Mouse (Mus musculus) ovary, postnatal 36 days (tissue): ENCODE measurements at regions not wholly inside any gene's neighbourhood (a gene's known extent, or its start where the extent isn't known, plus 50 kb on each side); places are given as distances from the start of the nearest gene placed in this dataset.

Source experiments
- DNase-seq: peaks from one replicate; pipeline ENCODE4 v3.0.0; 2022; ENCODE audit warnings: low spot score, mixed read lengths

DNA sequence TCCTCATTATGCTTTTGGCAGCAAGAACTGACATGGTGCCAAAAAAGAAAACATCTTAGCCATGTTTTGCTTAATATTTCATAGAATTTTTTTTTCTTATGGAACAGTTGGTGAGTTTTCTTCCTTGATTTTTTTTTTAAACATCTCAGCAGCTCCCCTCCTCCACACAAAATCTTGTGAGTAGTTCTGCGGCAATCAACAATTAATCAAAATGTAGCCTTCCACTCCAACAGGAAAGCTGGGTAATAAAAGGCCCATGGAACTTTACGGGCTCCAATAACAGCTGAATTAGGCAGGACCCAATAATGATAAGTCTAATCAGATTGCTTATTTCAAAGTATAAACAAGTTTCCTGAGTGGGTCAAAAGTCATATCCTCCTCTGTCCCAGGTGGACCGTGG lies 324.7 kb downstream of the Epha4 start:
- DNase-seq: no peak

DNA sequence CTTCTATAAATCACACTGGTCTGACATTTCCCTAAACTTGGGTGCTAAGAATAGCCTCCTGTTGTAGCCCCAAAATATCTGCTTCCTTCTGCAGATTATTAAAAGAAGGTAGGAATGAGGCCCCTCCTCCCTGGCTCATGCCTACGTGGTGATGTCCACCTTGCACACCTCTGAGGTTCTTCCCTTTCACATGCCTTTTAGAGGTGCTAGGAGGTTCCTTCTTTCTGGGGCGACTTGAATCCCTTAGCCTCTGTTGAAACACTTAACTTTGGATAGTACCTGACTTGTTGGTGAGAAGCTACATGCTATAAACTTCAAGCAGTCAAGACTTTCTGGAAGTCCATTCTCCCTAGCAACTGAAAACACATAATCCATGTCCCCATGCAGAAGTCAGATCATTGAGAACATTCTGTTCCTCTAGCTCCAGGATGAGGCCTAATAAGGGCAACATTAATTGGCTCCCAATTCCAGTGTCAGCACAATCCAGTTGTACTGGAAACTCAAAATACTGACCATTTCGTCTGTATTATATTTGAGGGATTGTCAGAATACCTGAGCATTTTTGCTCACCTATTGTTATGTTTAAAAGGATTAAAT lies 313.5 kb downstream of the Epha4 start:
- no peak for DNase-seq

DNA sequence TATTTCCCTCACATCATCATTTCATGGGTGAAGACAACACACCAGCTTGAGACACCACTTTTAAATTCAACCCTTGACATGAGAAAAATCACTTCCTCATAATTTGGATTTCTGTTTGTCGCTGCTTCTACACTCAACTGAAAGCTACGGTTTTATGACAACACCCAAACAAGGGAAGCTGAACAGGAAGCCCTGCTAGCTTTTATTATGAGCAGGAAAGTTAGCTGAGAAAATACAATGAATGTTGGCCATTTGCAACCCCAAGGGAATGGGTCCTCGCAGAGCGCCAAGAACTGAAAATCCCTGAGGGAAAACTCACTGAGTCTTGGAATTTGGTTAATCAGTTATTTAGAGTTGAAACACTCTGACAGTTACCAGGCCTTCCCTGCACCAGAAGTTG lies 311.9 kb downstream of the Epha4 start:
- no peak for DNase-seq

DNA sequence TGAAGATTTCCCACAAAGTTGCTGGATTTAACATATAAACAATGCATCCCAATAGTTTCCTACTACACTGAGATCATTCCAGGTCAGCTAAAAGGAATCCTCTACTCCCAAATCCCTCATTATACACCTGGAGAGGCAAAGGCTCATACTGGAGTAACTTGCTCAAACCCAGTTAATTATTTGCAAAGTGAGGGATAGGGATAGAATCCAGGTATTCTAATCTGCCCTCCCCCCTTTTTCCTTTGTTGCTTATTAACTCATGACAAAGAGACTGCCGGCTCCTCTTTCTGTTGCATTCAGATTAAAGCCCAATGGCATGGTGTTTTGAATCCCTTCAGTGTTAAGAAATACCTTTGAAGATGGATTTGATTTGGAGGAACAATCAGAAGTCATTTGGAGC lies 308.4 kb downstream of the Epha4 start:
- DNase-seq: no peak

DNA sequence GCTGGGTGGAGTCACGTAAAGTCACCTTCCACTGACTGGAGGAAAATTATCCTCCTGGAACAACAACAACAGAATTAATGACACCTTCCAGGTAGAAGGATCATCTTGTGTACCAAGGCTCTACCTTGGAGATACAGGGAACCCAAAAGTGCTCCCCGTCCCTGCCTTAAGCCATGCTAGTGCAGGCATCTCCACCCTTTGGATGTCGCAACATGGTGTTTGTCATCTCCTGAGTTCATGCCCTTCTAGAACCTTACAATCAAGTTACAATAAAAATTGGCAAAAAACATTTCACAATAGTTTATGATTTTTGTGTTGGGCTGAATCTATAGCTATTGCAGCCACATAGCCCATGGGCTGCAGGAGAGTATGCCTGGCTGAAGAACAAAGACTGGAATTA lies 305.5 kb downstream of the Epha4 start:
- no peak for DNase-seq

DNA sequence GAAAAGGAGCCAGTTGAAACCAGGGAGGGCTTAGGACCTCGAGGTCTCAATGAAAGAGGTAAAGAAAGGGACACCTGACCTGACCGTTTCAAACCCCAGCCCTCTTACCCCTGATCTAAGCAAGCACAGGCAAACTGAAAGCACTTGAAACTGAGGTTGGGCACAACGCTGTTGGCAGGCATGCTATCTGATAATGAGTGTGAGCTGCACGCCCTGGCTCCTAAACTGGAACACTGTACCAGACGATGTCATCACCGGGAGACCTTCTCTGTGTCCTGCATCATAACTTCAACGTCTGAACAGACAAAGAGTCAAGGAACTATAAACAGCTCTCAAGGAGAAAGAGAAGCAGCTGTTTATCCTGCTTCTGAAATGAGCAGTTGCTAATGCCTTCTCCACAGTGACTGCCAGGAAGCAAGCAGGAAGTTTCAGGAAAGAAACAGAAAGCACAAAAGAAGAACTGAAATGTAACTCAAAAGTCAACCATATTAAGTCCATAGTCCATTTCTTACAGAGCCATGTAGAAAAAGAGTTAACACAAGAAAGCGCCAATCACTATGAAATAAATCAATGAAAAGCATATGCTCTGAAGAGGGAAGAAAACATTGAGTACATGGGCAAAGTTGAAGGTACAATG lies 301.3 kb downstream of the Epha4 start:
- DNase-seq: no peak

DNA sequence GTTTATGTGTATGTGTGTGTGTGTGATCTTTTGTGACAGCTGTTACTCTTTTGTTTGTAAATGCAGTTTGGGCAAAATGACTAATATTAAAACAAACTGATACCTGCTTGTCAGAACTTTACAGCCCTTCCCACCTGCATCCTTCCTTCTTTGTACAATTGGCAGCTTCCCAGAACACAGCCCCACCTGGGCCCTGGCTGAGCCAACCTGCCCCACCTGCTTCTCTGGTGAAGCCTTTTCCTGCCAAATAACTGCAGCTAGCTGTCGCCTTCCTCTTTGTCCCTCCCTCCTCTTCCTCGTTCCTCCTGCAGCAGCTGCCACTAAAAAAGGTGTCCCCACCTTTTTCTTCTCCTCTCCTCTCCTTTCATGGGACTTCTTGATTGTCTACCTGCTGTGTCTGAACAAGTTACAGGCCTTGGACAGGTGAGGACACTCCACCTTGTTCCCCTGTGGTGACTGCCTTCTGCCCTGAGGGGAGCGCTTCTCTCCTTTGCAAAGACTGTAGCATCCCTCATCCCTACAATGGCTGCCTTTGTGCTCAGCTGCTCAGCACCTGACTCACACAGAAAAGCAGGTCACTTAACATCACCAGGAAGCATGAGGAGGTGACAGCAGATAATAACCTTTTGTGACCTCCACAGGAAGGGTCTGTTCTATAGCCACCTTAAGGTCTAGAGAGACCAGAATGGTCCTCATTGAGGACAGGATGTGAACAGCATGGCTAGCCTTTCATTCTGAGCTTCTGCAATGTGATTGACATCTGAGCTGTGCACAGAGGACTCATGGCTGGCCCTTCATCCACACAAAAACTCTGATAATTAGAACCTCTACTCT lies 295.2 kb downstream of the Epha4 start:
- no peak for DNase-seq

DNA sequence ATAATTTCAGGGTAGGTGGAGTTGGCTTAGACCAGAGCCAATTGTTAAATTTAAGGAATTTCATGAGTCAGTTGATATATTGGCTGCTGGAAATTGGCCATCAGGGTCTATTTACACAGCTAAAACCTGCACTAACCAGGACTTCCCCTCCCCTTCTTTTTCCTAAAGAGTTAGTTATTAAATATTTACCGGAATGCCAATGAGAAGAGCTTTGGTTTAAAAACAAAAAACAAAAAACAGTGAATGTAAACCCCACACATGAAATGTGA lies 294.6 kb downstream of the Epha4 start:
- no peak for DNase-seq

DNA sequence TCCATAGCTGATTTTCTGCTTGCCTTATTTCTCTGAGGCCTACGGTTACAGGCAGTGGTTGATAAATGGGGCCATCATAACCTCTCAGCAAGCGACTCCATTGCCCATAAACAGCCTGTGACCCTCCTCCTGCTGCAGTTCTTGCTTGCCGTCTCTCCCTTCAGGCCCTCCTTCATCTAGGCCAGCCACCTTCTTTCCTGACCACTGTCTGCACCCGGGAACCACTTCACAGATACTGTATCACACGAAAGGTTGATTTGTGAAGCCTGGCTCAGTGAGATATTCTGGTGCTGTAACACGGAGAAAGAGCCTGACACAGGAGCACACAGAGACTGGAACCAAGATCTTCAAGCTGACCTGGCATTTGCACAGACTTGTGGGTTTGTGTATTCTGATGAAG lies 294.1 kb downstream of the Epha4 start:
- no peak for DNase-seq

DNA sequence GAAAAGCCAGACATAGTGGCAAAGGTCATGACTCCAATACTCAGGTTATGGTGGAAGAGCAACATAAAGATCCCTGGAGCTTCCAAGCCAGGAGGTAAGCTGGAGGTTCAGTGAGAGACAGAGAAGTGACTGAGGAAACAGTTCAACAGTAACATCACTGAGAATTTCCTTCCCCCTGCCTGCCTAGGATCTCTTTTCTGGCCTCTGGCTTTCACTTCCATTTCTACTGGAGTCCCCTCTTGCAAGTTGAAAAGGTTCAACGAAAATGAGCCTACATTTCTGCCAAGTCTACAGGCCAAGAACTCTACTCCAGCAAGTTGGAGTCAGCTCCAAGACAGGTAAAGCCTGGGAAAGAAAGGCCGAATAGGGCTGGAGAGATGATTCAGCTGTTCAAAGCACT lies 293.0 kb downstream of the Epha4 start:
- no peak for DNase-seq

DNA sequence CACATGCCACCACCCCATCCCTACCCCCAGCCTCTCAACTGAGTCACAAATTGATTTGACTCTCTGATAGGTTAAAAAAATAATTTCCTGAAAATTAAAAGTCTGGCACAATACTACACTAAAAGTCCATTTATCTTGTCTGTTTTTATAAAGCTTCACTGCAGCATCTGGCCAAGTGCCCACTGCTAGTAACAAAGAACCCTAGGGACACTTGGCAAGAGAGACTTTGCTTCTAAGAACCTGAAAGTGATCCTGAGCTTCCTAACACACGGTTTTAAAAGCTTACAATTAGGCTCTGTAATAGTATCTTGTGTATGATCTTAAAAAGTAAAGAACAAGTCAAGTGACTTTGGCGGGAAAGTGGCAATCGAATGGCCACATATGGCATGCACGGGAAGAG lies 288.3 kb downstream of the Epha4 start:
- DNase-seq: no peak

DNA sequence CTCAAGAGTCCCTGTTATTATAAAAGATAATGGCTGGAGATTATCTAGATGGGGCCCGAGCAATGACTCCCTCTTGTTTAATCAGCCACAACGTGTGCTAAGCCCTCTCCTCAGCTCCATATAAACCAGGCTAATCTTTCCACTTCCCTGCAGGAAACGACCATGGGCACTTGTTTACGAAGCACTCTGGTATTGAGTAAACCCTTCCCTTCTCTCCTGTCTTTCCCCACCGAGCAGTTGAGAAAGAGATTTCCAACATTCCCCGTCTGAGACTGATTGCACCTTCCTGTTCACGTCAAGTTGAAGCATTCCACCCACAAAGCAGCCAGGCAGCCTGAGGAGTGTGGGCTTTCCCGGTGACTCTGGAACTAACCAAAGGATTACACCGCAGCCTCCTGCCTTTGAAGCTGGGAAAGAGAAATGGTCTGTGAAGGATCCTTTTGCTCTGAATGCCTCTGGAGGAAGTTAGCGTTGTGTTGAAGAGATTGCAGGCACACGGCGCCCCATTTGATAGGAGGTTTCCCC lies 287.8 kb downstream of the Epha4 start:
- DNase-seq: no peak

DNA sequence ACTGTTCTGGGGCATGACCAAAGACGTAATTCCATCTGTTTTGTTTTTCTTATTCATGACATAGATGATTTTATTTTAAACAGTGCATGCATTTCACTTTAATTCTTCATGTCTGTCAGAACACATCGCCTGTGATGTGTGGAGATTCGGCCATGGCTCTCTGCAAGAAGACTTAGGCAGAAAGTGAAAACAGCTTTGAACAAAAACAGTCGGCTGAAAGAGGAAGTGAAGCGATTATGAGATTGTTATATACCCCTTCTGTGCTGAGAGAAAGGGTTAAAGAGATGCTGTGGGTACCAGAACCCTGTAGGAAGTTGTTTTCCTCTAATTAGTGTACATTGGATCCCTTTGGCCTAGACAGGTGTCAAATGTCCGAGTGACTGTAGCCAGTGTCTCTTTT lies 287.1 kb downstream of the Epha4 start:
- no peak for DNase-seq

DNA sequence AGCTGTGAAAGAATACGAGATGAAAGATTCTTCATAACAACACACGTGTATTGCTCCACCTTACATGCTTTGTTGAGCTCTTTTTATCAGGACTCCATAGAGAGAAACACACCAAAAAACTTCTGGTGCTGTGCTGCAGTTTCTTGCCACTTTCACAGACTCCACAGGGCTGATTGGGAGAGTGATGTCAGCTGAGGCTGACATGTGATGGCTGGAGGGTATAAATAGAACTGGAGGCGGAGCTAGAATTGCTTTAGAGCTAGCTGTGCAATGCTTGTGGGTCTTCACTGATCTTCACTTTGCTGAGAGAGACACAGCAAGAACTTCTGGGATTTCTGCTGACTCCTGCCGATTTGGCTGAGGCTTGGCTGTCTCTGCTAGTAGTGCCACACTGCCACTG lies 285.3 kb downstream of the Epha4 start:
- DNase-seq: no peak

DNA sequence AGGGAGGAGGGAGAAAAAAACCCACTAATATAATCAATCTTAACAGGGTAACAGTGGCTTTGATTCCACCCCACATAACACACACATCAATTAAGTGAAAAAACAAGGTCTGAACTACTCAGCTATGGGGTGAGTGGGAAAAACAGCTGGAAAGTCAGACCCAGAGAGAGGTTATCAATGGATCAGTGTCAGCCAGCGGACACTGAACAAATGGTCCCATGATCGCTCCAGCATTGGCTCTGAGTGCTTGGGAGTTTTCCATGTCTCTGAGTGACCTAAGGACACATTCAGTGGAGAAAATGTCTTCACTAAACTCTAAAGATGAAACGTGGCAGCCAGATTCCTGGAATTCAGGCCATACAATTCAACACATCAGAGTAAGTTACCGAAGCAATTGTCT lies 281.9 kb downstream of the Epha4 start:
- no peak for DNase-seq

DNA sequence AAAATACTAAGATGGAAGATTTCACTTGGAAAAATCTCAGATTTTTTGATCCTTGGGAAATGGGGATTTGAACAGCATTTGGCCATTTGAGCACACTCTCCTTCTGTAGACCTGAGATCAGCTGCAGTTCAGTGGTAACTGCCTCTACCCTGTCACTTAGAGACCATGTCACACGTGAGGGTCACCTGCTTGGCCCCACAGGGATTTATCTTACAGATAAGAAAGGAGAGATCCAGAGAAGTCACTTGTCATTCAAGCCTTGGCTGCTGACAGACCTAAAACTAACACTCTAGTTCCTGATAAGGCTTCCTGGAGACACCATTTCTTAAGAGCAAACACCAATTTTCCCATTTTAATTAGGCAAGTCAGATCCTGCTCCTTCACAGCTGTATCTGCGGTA lies 270.2 kb downstream of the Epha4 start:
- DNase-seq: no peak

DNA sequence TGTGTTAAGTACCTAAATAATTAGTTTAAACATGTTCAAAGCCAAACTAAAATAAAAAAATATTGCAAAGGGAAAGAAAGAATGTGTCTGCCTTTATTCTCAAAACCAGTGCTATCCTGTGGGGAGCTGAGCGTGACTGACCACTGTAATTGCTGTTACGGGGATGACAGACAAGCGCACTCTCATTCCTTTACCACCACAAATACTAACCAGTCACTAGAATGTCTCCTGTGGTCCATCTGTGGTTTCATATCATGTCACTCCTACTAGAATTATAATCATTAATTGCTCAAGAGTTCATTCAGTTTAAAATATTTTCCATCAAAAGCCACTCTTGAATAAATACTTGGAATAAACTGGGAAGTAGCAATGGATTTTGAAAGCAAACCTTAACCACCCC lies 268.8 kb downstream of the Epha4 start:
- no peak for DNase-seq

DNA sequence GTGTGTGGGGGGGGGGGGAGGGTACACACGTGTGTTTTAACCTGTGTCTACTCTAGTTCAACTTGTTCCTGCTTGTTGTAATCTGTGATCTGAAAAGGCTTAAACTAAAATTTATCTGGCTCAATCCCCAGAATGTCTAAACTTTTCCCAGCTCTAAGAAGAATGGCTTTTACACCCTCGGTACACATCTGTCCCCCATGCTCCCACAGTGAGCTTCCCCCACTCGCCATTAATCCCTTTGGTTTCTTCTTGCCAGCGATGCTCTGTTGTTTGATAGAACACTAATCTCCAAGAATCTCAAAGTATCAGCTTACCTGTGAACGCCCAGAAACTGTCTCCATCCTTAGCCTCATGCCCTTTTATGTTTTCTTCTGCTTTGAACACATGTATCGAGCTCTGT lies 260.6 kb downstream of the Epha4 start:
- no peak for DNase-seq

DNA sequence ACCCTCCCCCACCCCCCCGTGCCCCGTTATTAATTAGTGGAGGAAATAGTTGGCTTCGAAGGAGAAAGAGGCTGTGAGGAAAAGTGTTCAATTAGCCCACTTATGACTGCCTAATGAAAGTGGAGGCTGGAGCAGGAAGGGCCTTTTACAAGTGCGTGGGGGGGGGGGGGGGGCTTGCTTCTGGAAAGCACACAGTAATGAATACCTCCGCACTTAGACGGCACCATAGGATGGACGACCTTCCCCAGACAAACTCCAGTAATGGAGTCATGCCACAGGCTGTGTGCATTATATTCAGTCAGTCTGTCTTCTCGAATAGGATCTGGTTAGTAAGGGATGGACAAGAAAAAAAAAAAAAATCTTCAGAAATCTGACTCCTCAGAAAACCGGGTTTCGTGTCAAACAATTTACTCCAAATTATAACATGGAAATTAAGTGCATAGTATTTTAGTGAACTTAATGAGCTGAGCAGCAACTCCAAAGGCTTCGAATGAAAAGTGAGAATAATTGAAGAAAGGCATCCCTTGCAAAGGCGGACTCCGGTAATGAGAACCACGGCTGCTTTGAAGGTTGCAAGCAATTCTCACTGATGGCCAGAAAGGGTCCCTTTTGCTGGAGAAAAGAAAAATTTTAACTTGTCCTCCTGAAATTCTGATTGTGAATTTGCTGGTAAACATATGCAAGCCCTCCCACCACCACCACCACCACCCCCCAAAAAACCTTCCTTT lies 258.6 kb downstream of the Epha4 start:
- DNase-seq: no peak

DNA sequence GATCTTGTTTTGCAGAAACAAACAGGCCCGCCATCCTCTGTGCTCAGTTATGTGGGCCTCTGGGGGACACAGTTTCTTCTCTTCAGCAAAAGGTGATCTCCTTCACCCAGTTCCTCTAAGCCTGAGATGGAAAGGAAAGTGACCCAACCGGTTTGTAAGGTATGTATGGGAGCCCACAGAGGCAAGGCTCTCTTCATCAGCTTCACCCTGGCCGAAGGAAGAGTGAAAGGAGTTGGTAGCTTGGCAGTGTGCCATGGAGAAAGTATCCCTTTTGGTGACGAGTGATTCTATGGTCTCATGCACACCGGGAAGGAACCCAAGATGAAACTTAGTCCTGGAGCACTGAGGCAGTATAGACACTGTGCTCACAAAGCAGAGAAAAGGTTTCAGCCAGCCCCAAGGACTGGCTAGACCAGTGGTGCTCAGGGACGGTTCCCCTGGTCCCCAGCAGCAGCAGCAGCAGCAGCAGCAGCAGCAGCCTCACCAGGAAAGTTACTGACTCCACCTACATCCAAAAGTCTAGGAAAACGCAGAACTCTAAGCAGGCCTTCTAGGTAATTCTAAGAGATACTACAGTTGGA lies 256.1 kb downstream of the Epha4 start:
- no peak for DNase-seq

DNA sequence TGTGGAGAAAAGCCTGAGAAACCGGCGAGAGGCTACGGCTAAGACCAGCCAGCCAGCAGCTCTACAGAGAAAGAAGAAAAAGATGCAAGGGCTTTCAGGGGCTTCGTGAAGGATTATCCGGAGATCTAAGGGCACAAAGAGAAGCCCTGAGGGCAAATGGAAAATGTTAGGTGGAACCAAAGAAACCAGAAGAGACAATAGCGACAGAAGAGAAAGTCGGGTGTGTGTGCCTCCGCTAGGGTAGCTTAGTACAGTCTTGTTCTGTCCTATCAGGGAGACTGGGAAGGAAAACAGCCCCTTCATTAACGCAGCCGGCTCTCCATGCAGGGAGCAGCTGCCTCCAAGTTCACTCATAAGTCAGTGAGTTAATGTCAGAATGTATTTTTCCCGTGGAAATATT lies 255.1 kb downstream of the Epha4 start:
- no peak for DNase-seq

DNA sequence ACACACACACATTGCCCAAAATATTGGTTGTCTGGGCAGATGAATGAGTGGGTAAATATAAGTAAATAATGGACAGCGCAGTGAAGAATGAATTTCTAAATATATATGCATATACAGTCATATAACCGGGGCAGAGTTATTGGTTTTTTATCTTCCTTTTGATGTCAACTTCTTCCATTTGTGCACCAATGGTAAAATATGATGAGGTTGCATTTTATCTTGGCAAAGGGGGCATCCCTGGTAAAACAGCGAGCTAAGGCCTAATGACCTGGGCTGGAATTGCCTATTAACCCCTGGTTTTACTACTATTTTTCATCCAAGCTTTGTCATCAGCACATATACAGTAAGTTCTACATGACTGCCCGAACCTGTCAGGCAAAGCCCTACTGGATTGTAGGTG lies 253.2 kb downstream of the Epha4 start:
- no peak for DNase-seq

DNA sequence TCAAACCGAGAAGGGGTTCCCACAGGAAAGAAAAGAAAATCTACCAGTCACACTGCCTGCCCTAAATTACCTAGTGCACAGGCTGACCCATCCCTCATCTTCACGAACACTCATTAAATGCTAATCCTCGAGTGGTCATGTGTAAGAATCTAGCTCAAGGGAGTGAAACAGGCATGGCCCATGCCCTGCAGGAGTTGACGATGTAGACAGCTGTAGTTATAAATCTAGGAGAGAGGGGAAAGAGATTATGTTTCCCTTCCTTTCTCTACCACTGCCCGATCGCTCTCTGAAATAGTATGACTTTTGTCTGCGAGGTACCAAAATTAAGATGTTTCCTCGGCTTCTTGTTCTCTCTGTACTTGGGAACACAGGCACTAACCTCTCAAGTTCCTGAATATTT lies 249.2 kb downstream of the Epha4 start:
- DNase-seq: no peak
